Mouse (Mus musculus) heart, postnatal 25 days (tissue): ENCODE measurements around the gene Slc6a16. TPM values are rescaled to one million over a fixed set of nuclear protein-coding genes. Genes with fewer than 3 reads are reported as not detected.
A peak's percentile ranks its signal among the peaks of the same experiment; 100 is the strongest.
"Not testable (repeated sequence)": the region's sequence is repeated elsewhere in the genome, so short reads cannot be mapped to it uniquely, and the experiment has no call there.

Experiments used
- DNase-seq: peaks from one replicate; pipeline ENCODE4 v3.0.0; 2022; ENCODE audit warnings: low spot score
- intact Hi-C: fragments of 180-260 bp; cut with DNase I; formaldehyde crosslinking; loops from one replicate; pipeline ENCODE4 v1.15.1; 2025
- total RNA-seq, 2 experiments: library from RNA; stranded (reverse); gene quantifications; 2 replicates each; pipeline ENCODE4 v1.2.3; 2021

Slc6a16 gene
- total RNA-seq, 2 experiments from 2014 or later, result not detected

DNA sequence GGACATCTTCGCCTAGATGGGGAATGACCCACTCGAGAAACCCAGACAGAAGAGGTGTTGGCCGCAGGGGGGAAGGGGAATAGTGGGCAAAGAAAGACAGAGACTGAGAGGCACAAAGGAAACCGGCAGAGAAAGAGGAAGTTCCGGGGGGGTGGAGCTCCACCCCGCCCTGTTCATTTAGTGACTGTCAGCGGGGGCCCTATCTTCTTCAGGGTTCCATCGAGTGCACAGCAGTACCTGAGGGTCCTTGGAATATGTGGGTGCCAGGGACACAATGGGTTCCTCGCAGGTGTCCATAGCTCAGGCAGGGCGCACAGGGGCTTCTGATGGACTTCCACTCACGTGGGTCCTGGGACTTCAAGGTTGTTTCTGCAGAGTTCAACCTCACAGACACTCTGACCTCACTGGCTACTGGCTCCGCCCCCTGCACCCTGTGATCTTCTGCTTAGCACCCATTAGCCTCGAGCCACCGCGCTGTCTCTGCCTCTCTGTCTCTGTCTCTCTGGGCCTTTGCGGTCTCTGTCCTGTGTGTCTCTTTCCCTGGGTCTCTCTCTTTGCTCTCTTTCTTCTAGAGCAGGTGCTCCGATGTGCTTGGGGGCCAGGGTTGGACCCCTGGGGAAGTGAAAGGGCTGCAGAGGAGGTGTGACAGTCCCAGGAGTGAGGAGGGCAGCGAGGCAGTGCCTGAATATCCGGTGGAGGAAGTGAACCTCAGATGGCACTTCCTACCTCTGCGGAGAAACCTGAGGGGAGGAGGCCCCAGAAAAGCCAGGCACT, 2.0 kb upstream of the Slc6a16 start, which contains the start of gene Cd37:
Gene Cd37 (minus strand): TSS at position 393 of the 774 bp plus-strand sequence.
- intact Hi-C loops, result no loop called here
- DNase-seq, result no peak

GRCm38 (mm10) chr7:45240109-45240508, 776 bp upstream of the Slc6a16 start:
- intact Hi-C loops, result no loop called here
- DNase-seq, result no peak

DNA sequence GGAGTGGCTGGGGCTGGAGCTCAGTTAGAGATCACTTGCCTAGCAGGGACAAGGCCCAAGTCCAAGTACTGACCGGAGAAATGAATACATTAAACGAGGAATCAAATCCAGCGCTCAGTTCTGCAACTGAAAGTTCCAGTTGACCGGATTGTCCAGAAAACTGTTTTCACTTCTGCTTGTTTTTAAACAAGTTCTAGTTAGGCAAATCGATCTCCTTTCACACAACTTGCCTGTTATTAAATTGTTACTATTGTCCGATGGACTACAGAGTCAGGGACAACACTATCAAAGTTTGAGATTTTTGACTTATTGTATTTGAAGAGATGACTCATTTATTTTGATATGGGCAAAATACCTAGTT, 484 bp downstream of the Slc6a16 start:
- intact Hi-C loops, result no loop called here

GRCm38 (mm10) chr7:45247666-45248065, 6.8 kb downstream of the Slc6a16 start:
- DNase-seq, result no peak
- intact Hi-C loops, result no loop called here

More for the DNA sequence above, 484 bp downstream of the Slc6a16 start:
- DNase-seq, result no peak

DNA sequence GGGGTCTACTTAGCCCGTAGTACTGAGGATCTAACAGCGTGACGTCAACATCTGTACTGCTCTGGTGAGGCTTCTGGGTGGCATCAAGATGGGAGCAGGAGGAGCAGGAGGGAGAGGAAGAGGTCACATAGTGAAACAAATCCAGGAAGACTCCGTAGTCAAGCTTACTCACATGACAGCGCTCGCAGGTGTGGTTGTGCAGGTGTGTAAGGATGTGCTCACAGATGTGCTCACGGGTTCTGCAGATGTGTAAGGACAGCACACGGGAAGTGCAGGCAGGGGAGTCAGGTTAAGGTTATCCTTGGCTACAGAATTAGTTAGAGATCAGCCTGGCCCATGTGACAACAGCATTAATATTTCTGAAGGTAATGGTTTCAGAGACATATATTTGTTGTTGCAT, 12.9 kb downstream of the Slc6a16 start:
- intact Hi-C loops, result no loop called here

GRCm38 (mm10) chr7:45255822-45256221, 14.9 kb downstream of the Slc6a16 start:
- intact Hi-C loops, DNase-seq: not testable (repeated sequence)

More for the DNA sequence above, 12.9 kb downstream of the Slc6a16 start:
- DNase-seq, result no peak

- no peak for DNase-seq
- intact Hi-C loops, result no loop called here
Measured at GRCm38 (mm10) chr7:45257063-45257840, 16.4 kb downstream of the Slc6a16 start.

- DNase-seq, result no peak
- intact Hi-C loops, result no loop called here
Measured at GRCm38 (mm10) chr7:45259281-45259680, 18.4 kb downstream of the Slc6a16 start.

GRCm38 (mm10) chr7:45262266-45262665, 21.4 kb downstream of the Slc6a16 start:
- intact Hi-C loops, result no loop called here
- no peak for DNase-seq

DNA sequence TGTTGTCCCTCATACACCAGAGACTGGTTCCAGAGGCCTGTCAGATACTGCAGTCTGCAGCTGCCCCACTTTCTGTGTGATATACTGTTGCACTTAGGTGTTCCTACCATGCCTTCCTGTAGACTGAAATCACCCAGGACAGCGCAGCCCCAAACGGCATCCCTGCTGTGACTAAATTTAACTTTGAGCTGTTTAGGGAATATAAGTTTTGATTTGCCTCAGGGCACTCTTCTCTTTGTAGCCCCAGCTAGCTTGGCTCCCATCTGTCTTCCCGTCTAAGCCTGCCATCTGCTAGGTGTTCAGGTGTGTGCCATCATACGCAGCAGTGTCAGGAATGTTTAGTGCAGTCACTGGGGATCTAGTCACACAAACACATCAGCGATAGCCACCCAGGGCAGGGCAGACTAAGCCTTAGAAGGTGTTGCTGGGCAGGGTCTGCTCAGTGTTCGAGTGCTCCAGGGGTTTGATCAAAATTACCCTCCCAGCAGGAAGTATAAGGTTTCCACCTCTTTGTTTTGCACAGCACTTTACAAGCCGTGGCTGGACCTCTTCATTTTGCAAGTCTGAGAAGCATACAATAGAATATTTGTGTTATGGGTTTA, 22.2 kb downstream of the Slc6a16 start:
- intact Hi-C loops, result no loop called here
- no peak for DNase-seq

DNA sequence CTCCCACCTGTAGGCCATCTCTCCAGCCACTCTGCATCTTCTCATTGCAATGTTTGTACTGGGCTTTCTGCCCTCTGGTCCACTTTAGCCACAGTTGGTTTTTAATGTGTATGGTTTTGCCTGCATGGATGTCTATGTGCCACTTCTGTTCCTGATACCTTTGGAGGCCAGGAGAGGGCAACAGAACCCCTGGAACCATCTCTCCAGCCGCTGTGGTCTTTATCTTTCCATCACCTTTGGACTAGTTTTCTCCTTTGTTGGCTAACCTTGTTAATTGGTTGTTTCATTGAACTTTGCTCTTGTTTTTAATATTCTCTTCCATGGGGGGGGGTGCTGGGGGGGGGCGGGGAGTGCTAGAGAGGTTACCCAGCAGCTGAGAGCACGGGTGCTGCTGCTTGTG, 23.5 kb downstream of the Slc6a16 start:
- intact Hi-C loops, result no loop called here
- DNase-seq, result no peak

DNA sequence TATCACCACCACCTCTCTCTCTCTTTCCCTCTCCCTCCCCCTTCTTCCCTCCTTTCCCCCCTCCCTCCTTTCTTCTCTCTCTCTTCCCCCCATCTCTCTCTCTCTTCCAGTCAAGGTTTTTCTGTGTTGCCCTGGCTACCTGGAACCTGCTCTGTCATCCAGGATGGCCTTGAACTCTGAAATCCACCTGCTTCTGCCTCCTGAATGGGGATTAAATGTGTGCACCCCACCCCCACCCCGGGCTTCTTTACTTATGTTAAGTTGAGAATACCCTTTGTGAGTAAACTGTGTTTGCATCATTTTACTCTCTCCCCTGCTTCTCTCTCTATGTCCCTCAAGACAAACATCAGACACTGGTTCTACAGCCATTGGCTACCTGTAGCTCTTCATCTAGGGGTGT, 24.6 kb downstream of the Slc6a16 start:
- DNase-seq, result no peak
- intact Hi-C loops, result no loop called here

GRCm38 (mm10) chr7:45272786-45273412, 32.0 kb downstream of the Slc6a16 start:
- DNase-seq, result no peak
- intact Hi-C loops, result no loop called here

- DNase-seq, result no peak
- intact Hi-C loops, result no loop called here
Measured at GRCm38 (mm10) chr7:45273672-45274071, 32.8 kb downstream of the Slc6a16 start.

- DNase-seq, result peak; percentile 35
- intact Hi-C loops, result no loop called here
Measured at GRCm38 (mm10) chr7:45277136-45277760, 36.4 kb downstream of the Slc6a16 start, which contains the start of gene Slc6a21. Gene Slc6a21, plus strand, starts transcription at chr7:45277513.

GRCm38 (mm10) chr7:45286486-45286885, 45.6 kb downstream of the Slc6a16 start:
- intact Hi-C loops, result no loop called here
- DNase-seq, result no peak

DNA sequence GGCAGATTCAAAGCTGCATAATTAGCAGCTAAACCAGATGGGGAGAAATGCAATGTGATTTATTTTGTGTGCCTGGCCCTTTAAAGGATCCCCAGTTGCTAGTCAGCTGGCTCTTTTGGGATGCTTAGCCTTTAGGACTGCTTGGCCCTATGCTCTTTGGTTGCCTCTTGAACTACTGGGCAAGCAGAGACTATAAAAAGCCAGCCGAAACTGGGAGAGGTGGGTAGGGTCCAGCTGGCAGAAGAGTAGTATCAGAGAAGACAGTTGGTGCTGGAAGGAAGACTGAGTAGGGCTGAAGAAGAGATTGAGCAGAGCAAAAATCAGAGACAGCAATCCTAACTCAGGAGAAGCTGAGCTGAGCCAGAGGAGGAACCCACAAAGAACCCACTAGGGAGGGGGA, 55.7 kb downstream of the Slc6a16 start:
- no peak for DNase-seq
- intact Hi-C loops, result loop anchor here (5.0 kb wide), 1 partner anchor 134 kb away; the partner anchor contains the start of gene Slc17a7

GRCm38 (mm10) chr7:45297563-45297962, 56.7 kb downstream of the Slc6a16 start:
- intact Hi-C loops, result loop anchor here (5.0 kb wide), 1 partner anchor 135 kb away; the partner anchor contains the start of gene Slc17a7
- DNase-seq, result no peak

GRCm38 (mm10) chr7:45299752-45300151, 58.9 kb downstream of the Slc6a16 start:
- DNase-seq, result peak; percentile 17
- intact Hi-C loops, result loop anchor here (2.0 to 10.0 kb wide), 3 partner anchors 69 to 225 kb away; partner anchors contain the start of gene Slc17a7
